Mouse (Mus musculus) stomach, embryonic 16.5 days (tissue): ENCODE data around the gene Cmtm2b. TPM values are rescaled to one million over a fixed set of nuclear protein-coding genes. Genes with fewer than 3 reads are reported as not detected.

Experiments
- ATAC-seq: fragments of 200-750 bp; cut with Nextera tagmentation; 2 replicates; pipeline ENCODE4 v1.8.0; 2017; ENCODE audit warnings: moderate number of reproducible peaks, moderate TSS enrichment; ENCODE audit not compliant: insufficient read depth, low FRiP score
- H3K27ac ChIP-seq: fragments of 300-500 bp; sonication (generic); 2 replicates; pipeline ENCODE4 v1.5.1; 2014; ENCODE audit warnings: low read length
- H3K27me3 ChIP-seq: fragments of 300-500 bp; sonication (generic); 2 replicates; pipeline ENCODE4 v1.6.1; 2014; ENCODE audit warnings: low read length, control low read depth, mixed read lengths; ENCODE audit not compliant: control insufficient read depth, insufficient read depth
- H3K36me3 ChIP-seq: fragments of 300-500 bp; sonication (generic); 2 replicates; pipeline ENCODE4 v1.6.1; 2014; ENCODE audit warnings: low read length; ENCODE audit not compliant: control insufficient read depth, insufficient read depth
- H3K4me1 ChIP-seq: fragments of 300-500 bp; sonication (generic); 2 replicates; pipeline ENCODE4 v1.6.1; 2014; ENCODE audit warnings: low read length, control low read depth, mixed read lengths; ENCODE audit not compliant: control insufficient read depth, insufficient read depth
- H3K4me2 ChIP-seq: fragments of 300-500 bp; sonication (generic); 2 replicates; pipeline ENCODE4 v1.6.1; 2014; ENCODE audit warnings: low read depth, low read length, mixed read lengths
- H3K4me3 ChIP-seq: fragments of 300-500 bp; sonication (generic); replicated peaks from 2 replicates; pipeline ENCODE4 v1.5.1; 2014; ENCODE audit warnings: mild to moderate bottlenecking, low read length
- H3K9ac ChIP-seq: fragments of 300-500 bp; sonication (generic); 2 replicates; pipeline ENCODE4 v1.6.1; 2014; ENCODE audit warnings: low read length
- H3K9me3 ChIP-seq: fragments of 300-500 bp; sonication (generic); replicated peaks from 2 replicates; pipeline ENCODE4 v1.6.1; 2016; ENCODE audit warnings: low read length, control low read depth; ENCODE audit not compliant: control insufficient read depth
- WGBS: fragments of 180-500 bp; shearing (Covaris S2); extraction: QIAGEN DNeasy Blood & Tissue Kit; methylation state at CpG from one replicate; pipeline ENCODE4 v1.1.7; 2014; 5-methylcytosine and 5-hydroxymethylcytosine counted together
- polyA plus RNA-seq: library from polyadenylated mRNA; unstranded; fragments of >200 nt; fragmentation: Nextera tagmentation; extraction: Ambion mirVana; gene quantifications from 2 replicates; pipeline ENCODE4 v1.2.1, GENCODE M21; 2015

The Cmtm2b gene
- polyA plus RNA-seq, 1 experiment from 2014 or later: not detected

- Histone ChIP-seq H3K4me2 (0 out of 2 replicates have a peak overlapping the region, but pooled peaks have one; percentile 40), H3K4me1 (peaks cover 44% of the 10 kb centered on the region), H3K27ac (peak overlapping the region; percentile 94), H3K27me3 (no peaks in the 10 kb centered on the region), H3K9ac (peak overlapping the region; percentile 19; the same call in 1 of the 2 replicates), H3K9me3 (no peaks in the 10 kb centered on the region), H3K4me3 (no peak overlapping the region), H3K36me3 (no peaks in the 10 kb centered on the region)
- no peak for ATAC-seq
- 71% methylated on average over 11 of the region's 11 CpGs for WGBS
Observed at GRCm38 (mm10) chr8:104373779-104374178, 51.7 kb downstream of the Cmtm2b start.

GRCm38 (mm10) chr8:104374269-104374668 lies 52.2 kb downstream of the Cmtm2b start:
- H3K4me3 ChIP-seq: no peak overlapping the region
- no peak for ATAC-seq
- H3K27ac ChIP-seq: peak overlapping the region; percentile 94
- H3K36me3 ChIP-seq: no peaks in the 10 kb centered on the region
- no peaks in the 10 kb centered on the region for H3K27me3 ChIP-seq
- 52% methylated on average over 11 of the region's 11 CpGs for WGBS
- no peak overlapping the region; the same call in 1 of the 2 replicates for H3K9ac ChIP-seq
- peaks cover 44% of the 10 kb centered on the region for H3K4me1 ChIP-seq
- H3K4me2 ChIP-seq: 0 out of 2 replicates have a peak overlapping the region, but pooled peaks have one; percentile 40
- no peaks in the 10 kb centered on the region for H3K9me3 ChIP-seq

DNA sequence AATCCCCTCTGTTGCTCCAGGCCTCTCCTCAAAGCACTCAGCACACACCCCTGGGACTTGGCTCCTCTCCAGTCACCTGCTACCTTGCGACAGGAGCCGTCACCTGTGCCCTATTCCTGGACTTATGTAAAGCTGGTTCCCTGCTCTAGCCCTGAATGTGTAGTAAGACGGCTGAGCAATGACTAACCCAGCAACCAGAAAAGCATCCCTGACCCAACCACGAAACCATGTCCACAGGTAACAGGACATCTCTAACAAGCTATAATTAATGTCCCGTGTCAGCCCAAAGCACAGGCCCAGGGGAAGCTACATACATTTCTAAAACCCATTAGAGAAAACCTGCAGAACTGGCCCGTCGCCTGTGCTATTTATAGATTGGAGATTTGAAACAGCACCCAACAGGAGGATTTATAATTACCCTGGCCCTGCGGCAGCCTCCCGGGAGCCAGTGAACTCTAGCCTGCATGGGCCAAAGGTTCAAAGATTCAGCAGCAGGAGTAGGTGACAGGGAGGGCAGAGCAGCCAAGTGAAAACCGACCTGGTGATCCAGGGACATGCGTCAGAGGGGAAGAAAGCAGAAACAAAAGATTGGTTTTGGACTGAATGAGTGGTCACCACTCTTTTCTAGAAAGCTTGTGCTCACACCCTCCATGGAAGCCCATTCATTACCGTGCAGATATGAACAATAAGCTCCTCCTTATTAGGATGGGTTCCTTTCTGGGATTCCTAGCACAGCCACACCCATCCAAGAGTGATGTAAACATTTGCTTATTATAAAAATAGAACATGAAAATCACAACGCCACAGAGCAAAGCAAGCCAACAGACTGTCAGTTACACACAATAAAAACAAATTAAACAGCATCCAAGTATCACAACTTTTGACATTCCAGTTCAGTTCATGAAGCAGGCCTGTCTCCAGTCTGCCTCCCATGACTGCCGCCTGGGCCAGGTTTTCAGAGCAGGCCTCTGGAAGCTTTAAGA lies 53.1 kb downstream of the Cmtm2b start:
- WGBS: 26% methylated on average over 14 of the region's 14 CpGs
- Histone ChIP-seq H3K4me2 (peak overlapping the region; percentile 40), H3K36me3 (no peaks in the 10 kb centered on the region), H3K27ac (peak overlapping the region; percentile 94), H3K4me3 (no peak overlapping the region), H3K27me3 (no peaks in the 10 kb centered on the region), H3K4me1 (peaks cover 40% of the 10 kb centered on the region), H3K9me3 (no peaks in the 10 kb centered on the region), H3K9ac (peak overlapping the region; percentile 57)
- ATAC-seq: peak; percentile 85

DNA sequence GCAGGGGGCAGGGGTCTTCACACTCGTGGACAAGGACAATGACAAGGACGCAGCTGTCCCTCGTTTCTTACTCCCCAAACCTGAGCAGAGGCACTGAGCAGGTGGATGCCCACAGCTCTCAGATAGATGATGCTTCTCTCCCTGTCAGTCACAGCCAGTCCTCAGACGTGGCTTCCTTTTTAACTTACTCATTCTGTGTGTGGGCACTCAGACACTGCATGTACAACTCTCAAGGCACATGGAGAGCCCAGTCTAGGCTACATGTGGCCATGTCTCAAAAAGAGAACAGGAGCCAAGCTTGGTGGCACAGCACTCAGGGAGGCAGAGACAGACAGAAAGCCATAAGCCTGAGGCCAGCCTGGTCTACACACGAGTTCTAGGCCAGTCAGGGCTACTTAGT lies 53.9 kb downstream of the Cmtm2b start:
- Histone ChIP-seq H3K9ac (peak overlapping the region; percentile 57), H3K27me3 (no peaks in the 10 kb centered on the region), H3K36me3 (no peaks in the 10 kb centered on the region), H3K27ac (peak overlapping the region; percentile 94), H3K4me3 (no peak overlapping the region), H3K4me1 (peaks cover 44% of the 10 kb centered on the region), H3K4me2 (peak overlapping the region; percentile 40), H3K9me3 (no peaks in the 10 kb centered on the region)
- ATAC-seq: no peak
- 61% methylated on average over 5 of the region's 5 CpGs for WGBS

DNA sequence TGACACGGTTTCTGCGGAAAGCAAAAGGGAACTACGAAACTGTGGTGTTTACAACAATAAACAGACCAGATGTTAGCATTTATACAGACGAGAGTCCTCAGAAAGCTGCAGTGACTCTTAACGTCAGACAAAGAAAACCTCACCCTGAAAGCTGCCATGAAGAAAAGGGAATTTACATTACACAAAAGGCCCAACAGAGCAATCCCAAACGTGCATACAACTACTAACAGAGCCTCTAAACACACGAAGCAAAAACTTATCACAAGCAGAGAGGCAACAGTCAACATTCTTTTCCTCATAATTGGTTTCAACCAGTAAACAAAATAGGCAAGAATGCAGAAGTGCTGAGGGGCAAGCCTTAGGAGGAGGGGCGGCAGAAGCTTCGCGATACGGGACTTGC lies 54.6 kb downstream of the Cmtm2b start:
- 0 out of 2 replicates have a peak overlapping the region, but pooled peaks have one; percentile 15 for H3K4me2 ChIP-seq
- peaks cover 49% of the 10 kb centered on the region for H3K4me1 ChIP-seq
- no peak for ATAC-seq
- 44% methylated on average over 11 of the region's 11 CpGs for WGBS
- no peak overlapping the region for H3K4me3 ChIP-seq
- no peaks in the 10 kb centered on the region for H3K9me3 ChIP-seq
- H3K27me3 ChIP-seq: no peaks in the 10 kb centered on the region
- no peaks in the 10 kb centered on the region for H3K36me3 ChIP-seq
- 0 out of 2 replicates have a peak overlapping the region, but pooled peaks have one; percentile 48 for H3K9ac ChIP-seq
- H3K27ac ChIP-seq: peak overlapping the region; percentile 57

DNA sequence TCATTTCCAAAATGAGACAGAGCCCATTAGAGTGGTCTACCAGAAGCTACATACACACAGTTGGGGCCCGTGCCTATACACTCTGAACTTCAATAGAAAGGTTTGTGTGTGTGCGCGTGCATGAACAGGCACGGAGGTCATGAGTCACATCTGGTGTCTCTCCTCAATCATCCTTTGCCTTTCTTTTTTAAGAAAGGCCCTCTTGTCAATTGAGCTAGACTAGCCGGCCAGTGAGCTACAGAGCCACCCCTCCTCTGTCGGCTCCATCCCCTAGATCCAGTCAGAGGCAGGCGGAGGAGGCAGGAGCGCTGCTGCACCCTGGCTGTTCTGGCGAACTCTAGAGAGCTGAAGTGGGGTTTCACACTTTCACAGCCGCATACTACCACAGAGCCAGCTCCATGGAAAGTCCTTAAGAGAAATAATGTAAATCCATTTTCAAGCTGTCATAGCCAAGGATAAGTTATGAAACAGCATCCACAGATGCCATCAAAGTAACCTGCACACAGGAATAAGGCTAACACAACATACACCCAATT lies 57.3 kb downstream of the Cmtm2b start:
- WGBS: 58% methylated on average over 10 of the region's 10 CpGs
- no peaks in the 10 kb centered on the region for H3K27me3 ChIP-seq
- H3K4me1 ChIP-seq: peaks cover 66% of the 10 kb centered on the region
- peak overlapping the region; percentile 34 for H3K27ac ChIP-seq
- no peaks in the 10 kb centered on the region for H3K36me3 ChIP-seq
- no peaks in the 10 kb centered on the region for H3K9me3 ChIP-seq
- H3K9ac ChIP-seq: no peak overlapping the region
- H3K4me3 ChIP-seq: no peak overlapping the region
- H3K4me2 ChIP-seq: no peak overlapping the region
- no peak for ATAC-seq

- no peaks in the 10 kb centered on the region for H3K27me3 ChIP-seq
- H3K9me3 ChIP-seq: no peaks in the 10 kb centered on the region
- no peak overlapping the region for H3K4me2 ChIP-seq
- WGBS: 78% methylated on average over 7 of the region's 7 CpGs
- no peaks in the 10 kb centered on the region for H3K36me3 ChIP-seq
- peaks cover 59% of the 10 kb centered on the region for H3K4me1 ChIP-seq
- no peak overlapping the region for H3K27ac ChIP-seq
- no peak overlapping the region for H3K4me3 ChIP-seq
- ATAC-seq: no peak
- H3K9ac ChIP-seq: no peak overlapping the region
Observed at GRCm38 (mm10) chr8:104380269-104380668, 58.2 kb downstream of the Cmtm2b start.
